Mouse (Mus musculus) B cell, adult 2 months (primary cell): ENCODE results near the gene Pon2.

Experiments used
- DNase-seq, 2 experiments: peaks; one replicate each; pipeline ENCODE4 v3.0.0; 2022

Pon2 gene

DNA sequence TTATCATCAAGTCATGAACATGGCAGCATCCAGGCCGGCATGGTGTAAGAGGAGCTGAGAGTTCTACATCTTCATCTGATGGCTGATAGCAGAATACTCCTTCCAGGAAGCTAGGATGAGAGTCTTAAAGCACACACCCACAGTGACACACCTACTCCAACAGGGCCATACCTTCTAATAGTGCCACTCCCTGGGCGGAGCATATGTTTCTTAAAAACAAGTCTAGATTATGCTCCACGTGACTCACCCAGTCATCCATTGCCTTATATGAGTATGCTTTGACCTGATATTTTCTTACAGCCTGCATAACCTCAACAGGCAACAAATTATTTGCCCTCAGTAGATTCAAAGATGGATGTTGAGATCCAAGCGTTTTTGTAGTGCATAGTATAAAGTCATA lies 80.1 kb downstream of the Pon2 start:
- no peak for DNase-seq
